Mouse (Mus musculus) lung, adult 2 months (tissue): ENCODE results near the gene B3gnt6.

Experiments
- CTCF ChIP-seq: fragments of 200-500 bp; IDR thresholded peaks from 2 replicates; pipeline ENCODE4 v1.5.1; 2011; ENCODE audit warnings: mild to moderate bottlenecking, low read length, control low read depth; ENCODE audit not compliant: insufficient read depth
- POLR2A ChIP-seq: fragments of 200-500 bp; IDR thresholded peaks from 2 replicates; pipeline ENCODE4 v1.6.1; 2011; ENCODE audit warnings: low read depth, mild to moderate bottlenecking, control low read depth, low read length, borderline replicate concordance; ENCODE audit errors: extremely low read depth

DNA sequence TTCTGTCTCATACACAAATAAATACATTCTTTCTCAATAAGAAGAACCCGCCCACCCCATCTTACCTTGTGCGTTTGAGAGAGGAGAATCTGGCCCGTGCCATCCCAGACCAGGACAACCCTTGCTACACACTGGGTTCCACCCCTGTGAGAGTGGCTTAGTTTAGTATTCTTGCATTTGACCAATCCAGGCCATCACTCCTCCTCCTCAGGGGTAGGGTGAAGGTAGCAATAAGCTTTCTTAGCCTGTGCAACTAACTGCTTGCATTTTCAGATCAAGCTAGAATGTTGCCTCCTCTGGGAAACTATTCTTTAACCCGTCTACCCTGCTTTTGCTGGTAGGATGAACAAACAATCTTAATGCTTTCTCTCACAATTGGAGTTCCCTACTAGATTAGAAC, at the start of gene B3gnt6:
- no peak for TF ChIP-seq CTCF
- no peak for TF ChIP-seq POLR2A
